In genomic region chr1:74047722-74048121, GRCm38 (mm10) we compare ENCODE assay signal across 14 mouse cellular contexts.
DNase-seq lines count a peak whose midpoint lies in the region; ATAC-seq and TF ChIP-seq lines count a peak whose summit lies in the region.
"Had no signal": no experiment of that assay in that cellular context is flagged by ENCODE, and none has a peak within 500 bp of the region (broad histone marks: within the 10 kb centered on the region; RNA-seq: fewer than 3 reads in every experiment).

No protein-coding gene starts in this region.

- H3K36me3 ChIP-seq in intestine, embryonic 16.5 days (ENCODE audit: control insufficient read depth, insufficient read depth, low read length): no peaks in the 10 kb centered on the region
- no peaks in the 10 kb centered on the region for H3K36me3 ChIP-seq in intestine, embryonic 15.5 days
- H3K36me3 ChIP-seq: midbrain, embryonic 12.5 days had no signal

- no peak overlapping the region for H3K9ac ChIP-seq in intestine, embryonic 16.5 days (ENCODE audit: low read depth, low read length)
- no peak overlapping the region for H3K9ac ChIP-seq in intestine, embryonic 15.5 days
- H3K9ac ChIP-seq: liver, postnatal 0 days; midbrain, embryonic 12.5 days had no signal

- 77% methylated on average over 6 of the region's 6 CpGs for WGBS in intestine, embryonic 16.5 days
- WGBS in intestine, embryonic 15.5 days: 78% methylated on average over 6 of the region's 6 CpGs
- WGBS in cerebellum, adult 2 months: 52% methylated on average over 6 of the region's 6 CpGs

- H3K4me2 ChIP-seq in intestine, embryonic 16.5 days (ENCODE audit: low read depth, low read length): no peak overlapping the region
- H3K4me2 ChIP-seq in intestine, embryonic 15.5 days (replicated peaks): no peak overlapping the region
- H3K4me2 ChIP-seq: midbrain, embryonic 12.5 days had no signal

- H3K9me3 ChIP-seq in intestine, embryonic 16.5 days (ENCODE audit: control insufficient read depth, low read length): no peaks in the 10 kb centered on the region
- H3K9me3 ChIP-seq in intestine, embryonic 15.5 days: no peaks in the 10 kb centered on the region
- H3K9me3 ChIP-seq: midbrain, embryonic 12.5 days had no signal

- no peak for TF ChIP-seq POLR2A in cerebellum, adult 2 months (IDR thresholded peaks at IDR 0.05; ENCODE audit: borderline replicate concordance, insufficient read depth, low read length)

- TF ChIP-seq CTCF in cerebellum, adult 2 months (IDR thresholded peaks at IDR 0.05; ENCODE audit: borderline replicate concordance, insufficient read depth, low read depth, low read length): no peak

- H3K4me3 ChIP-seq in intestine, embryonic 16.5 days (ENCODE audit: low read length): no peak overlapping the region
- H3K4me3 ChIP-seq in intestine, embryonic 15.5 days (replicated peaks): no peak overlapping the region
- no peak overlapping the region for H3K4me3 ChIP-seq in cerebellum, adult 2 months (replicated peaks; ENCODE audit: insufficient read depth, low read depth, low read length)
- H3K4me3 ChIP-seq: midbrain, embryonic 12.5 days had no signal

- H3K27ac ChIP-seq in intestine, embryonic 16.5 days (ENCODE audit: low read length): 0 out of 2 replicates have a peak overlapping the region, but pooled peaks have one; percentile 47
- no peak overlapping the region for H3K27ac ChIP-seq in intestine, embryonic 15.5 days
- H3K27ac ChIP-seq in cerebellum, adult 2 months (ENCODE audit: insufficient read depth, low read length): no peak overlapping the region
- H3K27ac ChIP-seq: hindbrain, postnatal 0 days; midbrain, embryonic 12.5 days had no signal

- DNase-seq in kidney, adult 18-20 months: peak; percentile 91
- DNase-seq in kidney, postnatal 10 days: peak; percentile 86
- peak; percentile 63 for DNase-seq in lung, postnatal 14 days
- DNase-seq in urinary bladder, postnatal 14 days (ENCODE audit: low spot score): no peak
- no peak for DNase-seq in cerebellum, adult 2 months
- DNase-seq: layer of hippocampus, adult 9-11 months; liver, postnatal 0 days; right cerebral cortex, postnatal 25 days; thymus, postnatal 4 days had no signal

- no peak for ATAC-seq in intestine, embryonic 16.5 days
- no peak for ATAC-seq in intestine, embryonic 15.5 days
- ATAC-seq: forebrain, embryonic 16.5 days; hindbrain, postnatal 0 days; liver, postnatal 0 days had no signal

- H3K27me3 ChIP-seq in intestine, embryonic 16.5 days (replicated peaks; ENCODE audit: control insufficient read depth, insufficient read depth, low read length): no peaks in the 10 kb centered on the region
- H3K27me3 ChIP-seq in intestine, embryonic 15.5 days (replicated peaks): no peaks in the 10 kb centered on the region
- H3K27me3 ChIP-seq in cerebellum, adult 2 months (ENCODE audit: control insufficient read depth, insufficient read depth, low read length): no peaks in the 10 kb centered on the region; the same call in 1 of the 2 replicates
- H3K27me3 ChIP-seq: midbrain, embryonic 12.5 days had no signal

- peaks cover 22% of the 10 kb centered on the region for H3K4me1 ChIP-seq in intestine, embryonic 16.5 days (ENCODE audit: control insufficient read depth, insufficient read depth, low read length)
- peaks cover 15% of the 10 kb centered on the region for H3K4me1 ChIP-seq in intestine, embryonic 15.5 days (replicated peaks)
- H3K4me1 ChIP-seq in cerebellum, adult 2 months (ENCODE audit: control insufficient read depth, insufficient read depth, low read length): peaks cover 4% of the 10 kb centered on the region; the same call in 1 of the 2 replicates

Comparison
In these comparisons a context has a peak if more than half of its experiments do, and no peak if none do; other contexts are left out.
1. DNase-seq: peak in kidney, adult 18-20 months (single experiment), kidney, postnatal 10 days (single experiment) and lung, postnatal 14 days (single experiment); none in urinary bladder, postnatal 14 days (single experiment) and cerebellum, adult 2 months (0 of 2).